Mouse (Mus musculus) brain, embryonic 14.5 days (tissue): ENCODE measurements around the gene Slc46a1. TPM values are rescaled to one million over a fixed set of nuclear protein-coding genes. Genes with fewer than 3 reads are reported as not detected.

Source experiments
- DNase-seq: peaks from one replicate; pipeline ENCODE4 v3.0.0-alpha.2; 2011; ENCODE audit warnings: low read depth
- CTCF ChIP-seq: fragments of 200-500 bp; IDR thresholded peaks from 2 replicates; pipeline ENCODE4 v1.5.1; 2012; ENCODE audit warnings: inconsistent platforms, mild to moderate bottlenecking, moderate library complexity, borderline replicate concordance; ENCODE audit not compliant: insufficient read depth, insufficient read length; ENCODE audit errors: extremely low read depth
- POLR2A ChIP-seq: fragments of 200-500 bp; IDR thresholded peaks from 2 replicates; pipeline ENCODE4 v1.6.1; 2012; ENCODE audit warnings: mild to moderate bottlenecking, inconsistent platforms, borderline replicate concordance; ENCODE audit not compliant: poor library complexity, insufficient read depth, insufficient read length, severe bottlenecking; ENCODE audit errors: extremely low read depth
- polyA plus RNA-seq: library from polyadenylated mRNA; depleted of rRNA; stranded (reverse); fragments of >200 nt; gene quantifications from 2 replicates; pipeline ENCODE4 v1.2.3, GENCODE M21; 2012

The Slc46a1 gene
- polyA plus RNA-seq, 1 experiment: 15.5 TPM

GRCm38 (mm10) chr11:78488168-78488567 lies 22.7 kb downstream of the Slc46a1 start:
- TF ChIP-seq POLR2A (no peak), CTCF (peak; percentile 96)

DNA sequence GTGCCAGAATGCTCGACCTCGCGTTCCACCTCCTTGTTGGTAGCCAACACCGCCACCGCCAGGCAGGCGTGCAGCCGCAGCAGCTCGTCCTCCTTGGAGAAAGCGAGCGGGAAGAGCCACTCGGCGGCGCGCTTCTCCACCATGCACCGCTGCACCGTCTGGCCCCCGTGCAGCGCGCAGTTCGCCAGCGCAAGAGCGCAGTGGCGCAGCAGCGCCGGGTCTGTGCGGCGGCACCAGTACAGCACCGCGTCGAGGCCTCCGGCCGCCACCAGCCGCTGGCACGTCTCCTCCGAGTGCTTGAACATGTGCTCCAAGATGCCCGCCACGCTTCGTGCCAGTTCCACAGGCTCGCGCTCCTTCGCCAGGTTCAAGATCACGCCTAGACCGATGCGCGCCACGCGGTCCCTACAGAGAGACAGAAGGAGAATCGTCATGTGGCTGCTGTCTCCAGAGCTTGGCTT lies 25.3 kb downstream of the Slc46a1 start:
- no peak for TF ChIP-seq POLR2A
- peak; percentile 24; the same call in 1 of the 2 replicates for TF ChIP-seq CTCF
- peak; percentile 86 for DNase-seq

More at GRCm38 (mm10) chr11:78488168-78488567, 22.7 kb downstream of the Slc46a1 start:
- peak; percentile 82 for DNase-seq

DNA sequence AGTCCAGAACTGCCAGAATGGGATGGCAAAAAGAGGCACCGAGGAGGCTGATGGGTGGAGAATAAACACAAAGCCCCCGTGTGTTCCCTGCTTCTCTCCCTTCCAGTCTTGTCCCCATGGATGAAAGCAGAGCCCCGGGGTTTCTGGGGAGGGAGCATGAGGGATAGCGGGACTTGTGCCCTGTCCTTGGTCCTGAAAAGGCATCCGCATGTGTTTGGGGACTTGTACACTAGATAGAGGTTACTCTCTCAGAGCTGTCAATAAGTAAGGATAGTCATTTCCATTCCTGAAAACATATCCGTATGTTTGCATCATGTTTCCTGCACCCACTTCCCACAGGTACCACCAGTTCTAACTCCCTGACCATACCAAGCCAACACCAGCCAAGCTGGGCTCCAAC lies 30.4 kb downstream of the Slc46a1 start:
- DNase-seq: peak; percentile 42
- no peak for TF ChIP-seq CTCF
- TF ChIP-seq POLR2A: no peak

DNA sequence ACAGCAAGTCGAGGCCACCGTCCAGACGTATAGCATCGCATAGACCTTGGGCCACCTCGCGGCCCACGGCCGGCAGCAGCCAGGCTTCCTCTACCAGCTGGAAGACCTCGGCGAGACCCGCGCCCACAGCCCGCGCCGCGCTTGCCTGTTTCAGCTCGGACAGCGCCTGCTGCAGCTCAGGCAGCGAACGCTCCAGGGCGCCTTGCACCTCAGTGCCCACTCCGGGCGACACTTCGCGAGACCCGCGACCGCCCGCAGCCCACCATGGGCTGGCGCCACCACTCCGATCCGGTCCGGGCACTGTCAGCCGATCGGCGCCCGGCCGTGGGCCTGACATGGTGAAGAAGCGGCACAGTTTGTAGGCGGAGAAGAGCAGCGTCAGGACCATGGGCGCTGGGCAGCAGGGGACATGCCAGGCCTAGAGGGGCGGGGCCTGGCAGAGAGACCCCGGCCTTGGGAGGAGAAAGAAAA lies 31.6 kb downstream of the Slc46a1 start:
- no peak for DNase-seq
- TF ChIP-seq POLR2A: no peak
- no peak for TF ChIP-seq CTCF

- peak; percentile 99 for DNase-seq
- peak; percentile 85; the same call in 1 of the 2 replicates for TF ChIP-seq POLR2A
- TF ChIP-seq CTCF: peak; percentile 8; the same call in 1 of the 2 replicates
Measured at GRCm38 (mm10) chr11:78497544-78498522, 32.3 kb downstream of the Slc46a1 start, which contains the start of gene Sarm1. Sarm1 (minus strand) TSS chr11:78497754.

DNA sequence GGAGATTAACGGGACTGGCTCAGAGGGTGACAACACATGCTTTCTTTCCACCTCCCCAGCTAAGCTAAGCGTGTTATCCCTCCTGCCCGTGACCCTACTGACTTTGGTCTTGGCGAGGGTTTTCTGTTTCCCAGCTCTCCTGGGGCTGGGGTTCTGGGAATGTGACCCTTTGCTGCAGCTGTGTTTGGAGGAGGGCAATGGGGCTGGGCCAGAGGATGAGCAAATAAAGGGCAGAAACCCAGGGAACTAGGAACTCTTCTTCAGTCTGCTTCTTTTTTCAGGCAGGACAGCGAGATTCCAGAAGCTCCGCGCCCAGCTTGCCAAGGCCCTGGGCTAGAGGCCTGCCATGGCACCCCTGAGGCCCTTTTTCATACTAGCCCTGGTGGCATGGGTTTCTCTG lies 33.5 kb downstream of the Slc46a1 start, which contains the start of gene Vtn:
Gene Vtn, plus strand, starts transcription at position 88 of the 400 bp plus-strand sequence.
- DNase-seq: no peak
- TF ChIP-seq CTCF (no peak), POLR2A (no peak)

GRCm38 (mm10) chr11:78499543-78499942 lies 34.0 kb downstream of the Slc46a1 start:
- TF ChIP-seq POLR2A: no peak
- TF ChIP-seq CTCF: no peak
- no peak for DNase-seq

GRCm38 (mm10) chr11:78500623-78501202 lies 35.2 kb downstream of the Slc46a1 start:
- TF ChIP-seq CTCF (no peak), POLR2A (no peak)
- no peak for DNase-seq

DNA sequence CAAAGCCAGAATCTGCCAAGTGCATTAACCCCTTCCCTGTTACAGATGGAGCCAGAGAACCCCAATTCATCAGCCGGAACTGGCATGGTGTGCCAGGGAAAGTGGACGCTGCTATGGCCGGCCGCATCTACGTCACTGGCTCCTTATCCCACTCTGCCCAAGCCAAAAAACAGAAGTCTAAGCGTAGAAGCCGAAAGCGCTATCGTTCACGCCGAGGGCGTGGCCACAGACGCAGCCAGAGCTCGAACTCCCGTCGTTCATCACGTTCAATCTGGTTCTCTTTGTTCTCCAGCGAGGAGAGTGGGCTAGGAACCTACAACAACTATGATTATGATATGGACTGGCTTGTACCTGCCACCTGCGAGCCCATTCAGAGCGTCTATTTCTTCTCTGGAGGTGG lies 36.0 kb downstream of the Slc46a1 start:
- TF ChIP-seq POLR2A: no peak
- TF ChIP-seq CTCF: no peak

DNA sequence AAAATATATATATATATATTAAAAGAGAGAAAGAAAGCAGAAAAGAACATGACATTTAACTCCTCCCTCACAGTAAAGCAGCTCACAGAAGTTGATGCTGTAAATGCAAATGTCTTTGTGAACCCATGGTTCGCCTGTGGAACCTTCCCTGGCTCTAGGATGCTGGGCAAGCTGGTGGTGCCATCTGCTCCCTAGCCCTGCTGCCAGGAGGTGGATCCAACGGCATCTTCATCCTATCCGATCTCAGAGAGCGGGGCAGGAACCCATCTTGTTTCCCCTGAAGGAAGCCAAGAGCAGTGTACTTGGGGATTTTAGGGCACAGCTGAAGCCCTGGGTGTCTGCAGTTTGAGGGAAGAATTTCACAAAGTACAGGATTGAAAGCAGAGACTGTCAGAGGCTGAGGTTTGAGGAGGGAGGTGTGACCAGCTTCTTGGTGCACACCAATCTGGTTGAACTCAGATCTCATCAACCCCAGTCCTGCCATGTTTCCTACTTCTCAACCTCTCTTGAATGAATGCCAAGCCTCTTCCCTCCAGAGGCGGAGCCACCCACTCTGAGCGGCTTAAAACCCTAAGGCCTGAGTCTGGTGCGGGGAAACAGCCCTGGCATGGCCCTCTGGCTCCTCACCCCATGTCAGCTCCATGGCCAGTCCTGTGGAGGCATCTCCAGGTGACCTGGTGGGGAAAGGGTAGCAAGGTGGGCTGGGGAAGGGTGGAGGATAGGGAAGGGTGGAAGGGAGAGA lies 37.6 kb downstream of the Slc46a1 start, which contains the start of gene Sebox:
Gene Sebox, plus strand, starts transcription at position 539 of the 742 bp plus-strand sequence.
- DNase-seq: peak; percentile 67
- no peak for TF ChIP-seq CTCF
- no peak for TF ChIP-seq POLR2A

More for the DNA sequence above, 36.0 kb downstream of the Slc46a1 start:
- no peak for DNase-seq
